Mouse (Mus musculus) embryo, embryonic 9.5 days (tissue): Measurements from ENCODE around the gene Jade2.

Source experiments
- DNase-seq: peaks from one replicate; pipeline ENCODE4 v3.0.0-alpha.2; 2017; ENCODE audit errors: extremely low spot score

Gene Jade2

DNA sequence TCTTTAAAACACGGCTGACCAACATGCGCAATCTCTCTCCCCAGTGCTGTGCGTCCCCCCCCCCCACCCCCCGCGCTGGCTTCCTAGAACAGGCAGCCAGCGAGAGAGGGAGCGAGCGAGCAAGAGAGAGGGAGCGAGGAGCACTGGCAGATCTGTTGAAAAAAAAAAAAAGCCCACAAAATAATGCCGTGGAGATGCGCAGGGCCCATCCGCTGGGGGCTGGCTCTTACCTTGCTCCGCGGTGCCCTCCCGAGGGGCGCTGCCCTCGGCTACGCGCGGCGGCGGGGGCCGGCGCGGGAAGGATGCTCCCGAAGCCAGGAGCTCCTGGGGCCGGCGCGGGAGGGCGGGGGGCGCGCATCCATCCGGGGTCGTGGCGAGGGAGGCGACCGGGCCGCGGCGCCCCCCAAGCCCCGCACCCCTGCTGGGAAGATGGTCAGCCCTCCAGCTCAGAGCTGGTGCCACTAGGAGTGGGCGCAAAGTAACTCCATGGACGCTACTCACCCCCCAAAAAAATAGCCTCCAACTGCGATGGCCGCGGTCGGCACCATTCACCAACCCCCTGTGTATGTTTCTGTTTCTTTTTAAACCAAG, at the start of gene Jade2:
Gene Jade2, minus strand, starts transcription at position 573 of the 591 bp plus-strand sequence.
- no peak for DNase-seq

GRCm38 (mm10) chr11:51904224-51904623, 46.8 kb upstream of the Jade2 start:
- DNase-seq: no peak

DNA sequence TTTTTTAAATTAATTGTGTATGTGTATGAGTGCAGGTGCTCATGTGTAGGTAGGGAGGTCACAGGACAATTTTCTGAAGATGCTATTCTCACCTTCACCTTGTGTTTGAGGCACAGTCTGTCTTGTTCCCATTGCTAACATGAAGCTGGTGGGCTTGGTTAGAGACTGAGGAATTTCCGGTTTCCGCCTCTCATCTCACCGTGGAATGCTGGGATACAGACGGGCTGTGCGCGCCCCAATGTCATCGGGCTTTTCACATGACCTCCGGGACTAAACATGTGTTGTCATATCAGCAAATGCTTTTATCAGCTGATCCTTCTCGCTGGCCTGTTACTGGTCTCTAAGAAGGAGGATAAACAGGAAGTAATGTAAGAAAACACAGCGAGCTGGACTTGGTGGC, 42.2 kb upstream of the Jade2 start:
- no peak for DNase-seq

GRCm38 (mm10) chr11:51898326-51899080, 41.0 kb upstream of the Jade2 start:
- no peak for DNase-seq

DNA sequence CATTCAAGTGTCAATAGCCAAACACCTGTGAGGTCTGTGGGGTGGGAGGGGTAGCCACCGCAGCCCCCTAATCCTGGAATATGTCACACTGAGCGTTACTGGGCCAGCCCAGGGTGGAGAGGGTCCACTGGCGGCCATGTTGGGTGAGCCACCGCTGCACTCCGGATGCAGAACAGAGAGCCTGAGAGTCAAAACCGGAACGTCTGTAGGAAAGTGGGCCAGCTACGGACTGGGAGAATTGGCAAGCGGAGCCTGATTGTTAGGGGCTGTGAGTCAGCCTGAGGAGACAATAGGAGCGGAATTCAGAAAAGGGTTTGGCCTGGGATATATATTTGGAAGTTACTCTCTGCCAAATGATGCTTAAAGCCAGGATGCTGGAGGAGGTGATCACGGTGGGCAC, 39.9 kb upstream of the Jade2 start:
- no peak for DNase-seq

GRCm38 (mm10) chr11:51896012-51896411, 38.6 kb upstream of the Jade2 start:
- DNase-seq: no peak

DNA sequence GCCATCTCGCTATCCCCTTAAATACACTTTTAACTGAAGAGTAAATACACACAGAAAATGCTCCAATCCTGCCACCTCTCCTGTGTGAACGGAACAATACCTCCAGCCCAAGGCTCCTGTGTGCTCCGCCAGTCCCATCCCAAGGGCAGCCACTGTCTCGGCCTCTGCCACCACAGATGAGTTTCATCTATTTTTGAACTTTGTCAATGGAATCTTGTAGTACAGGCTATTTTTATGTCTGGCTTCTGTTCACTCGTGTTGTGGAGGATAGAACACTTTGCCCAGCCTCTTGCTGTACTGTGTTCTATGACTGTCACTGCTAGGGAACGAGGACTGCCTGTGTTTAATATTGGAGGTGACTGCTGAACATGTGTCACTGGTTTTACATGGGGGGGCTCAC, 28.2 kb upstream of the Jade2 start:
- DNase-seq: no peak

DNA sequence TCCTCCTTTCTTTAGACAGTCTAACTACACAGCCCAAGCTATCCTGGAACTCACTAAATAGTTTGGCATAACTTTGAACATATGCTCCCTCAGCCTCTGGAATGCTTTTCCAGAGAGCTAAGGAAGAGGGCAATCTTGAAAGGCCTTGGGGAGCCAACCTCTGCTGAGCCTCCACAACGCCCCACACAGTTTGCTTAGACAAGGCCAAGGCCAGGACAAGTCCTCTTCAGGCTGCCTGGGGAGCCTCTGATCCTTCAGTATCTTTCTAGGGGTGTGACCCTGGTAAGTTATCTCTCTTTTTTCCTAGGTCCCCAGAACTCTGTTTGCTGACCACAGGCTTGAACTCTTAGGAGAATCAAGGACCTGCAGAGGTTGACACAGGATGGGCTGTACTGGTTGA, 26.6 kb upstream of the Jade2 start:
- no peak for DNase-seq

- DNase-seq: no peak
These were observed 26.2 kb upstream of the Jade2 start for GRCm38 (mm10) chr11:51883670-51884069.

GRCm38 (mm10) chr11:51881776-51882175, 24.3 kb upstream of the Jade2 start:
- DNase-seq: no peak

DNA sequence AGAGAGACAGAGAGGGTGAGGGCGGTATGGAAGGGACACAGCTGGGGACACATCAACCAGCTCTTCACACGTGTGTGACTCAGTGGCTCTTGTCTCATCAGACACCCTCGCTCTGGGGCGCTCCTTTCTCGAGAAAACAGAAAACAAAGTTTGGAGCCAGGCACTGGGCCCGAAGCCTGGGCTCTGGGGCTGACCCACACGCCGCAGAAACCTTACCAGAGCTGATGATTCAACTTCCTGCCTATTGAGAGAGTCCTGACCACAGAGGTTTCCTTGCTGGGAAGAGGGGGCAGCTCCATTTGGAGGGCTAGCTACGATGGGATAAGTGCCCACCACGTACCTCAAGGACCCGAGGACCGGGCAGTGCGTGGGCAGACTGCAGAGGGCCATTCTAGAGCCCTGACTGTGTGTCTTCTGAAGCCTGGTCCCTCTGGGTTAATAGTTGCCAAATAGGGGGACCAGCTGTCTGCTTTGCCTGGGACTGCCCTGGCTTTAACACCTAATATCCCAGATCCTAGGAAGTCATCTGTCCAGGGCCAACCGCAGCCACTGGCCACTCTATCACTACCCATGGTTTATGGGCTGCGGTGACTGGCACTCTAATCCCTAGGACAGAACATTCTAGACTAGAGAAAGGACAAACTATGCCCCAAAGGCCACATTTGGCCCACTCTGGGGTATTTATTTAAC, 23.7 kb upstream of the Jade2 start:
- no peak for DNase-seq

GRCm38 (mm10) chr11:51876943-51877344, 19.5 kb upstream of the Jade2 start:
- no peak for DNase-seq

GRCm38 (mm10) chr11:51875792-51876195, 18.3 kb upstream of the Jade2 start:
- no peak for DNase-seq

DNA sequence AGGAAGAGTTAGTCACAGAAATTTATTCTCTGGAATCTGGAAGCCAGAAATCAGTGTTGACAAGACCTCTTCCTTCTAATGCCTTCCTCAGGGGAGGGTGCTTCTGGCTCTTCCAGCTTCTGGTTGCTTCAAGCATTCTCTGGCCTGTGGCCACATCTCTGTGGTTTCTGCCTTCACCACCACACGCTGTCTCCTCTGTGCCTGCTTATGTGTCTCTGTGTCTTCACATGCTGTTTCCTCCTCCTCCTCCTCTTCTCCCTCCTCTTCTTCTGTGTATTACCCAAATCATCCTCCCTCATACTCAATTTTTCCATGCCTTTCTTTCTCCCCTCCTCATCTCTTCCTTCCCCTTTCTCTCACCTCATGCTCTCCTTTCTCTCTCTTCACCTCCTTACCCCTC, 17.6 kb upstream of the Jade2 start:
- no peak for DNase-seq

DNA sequence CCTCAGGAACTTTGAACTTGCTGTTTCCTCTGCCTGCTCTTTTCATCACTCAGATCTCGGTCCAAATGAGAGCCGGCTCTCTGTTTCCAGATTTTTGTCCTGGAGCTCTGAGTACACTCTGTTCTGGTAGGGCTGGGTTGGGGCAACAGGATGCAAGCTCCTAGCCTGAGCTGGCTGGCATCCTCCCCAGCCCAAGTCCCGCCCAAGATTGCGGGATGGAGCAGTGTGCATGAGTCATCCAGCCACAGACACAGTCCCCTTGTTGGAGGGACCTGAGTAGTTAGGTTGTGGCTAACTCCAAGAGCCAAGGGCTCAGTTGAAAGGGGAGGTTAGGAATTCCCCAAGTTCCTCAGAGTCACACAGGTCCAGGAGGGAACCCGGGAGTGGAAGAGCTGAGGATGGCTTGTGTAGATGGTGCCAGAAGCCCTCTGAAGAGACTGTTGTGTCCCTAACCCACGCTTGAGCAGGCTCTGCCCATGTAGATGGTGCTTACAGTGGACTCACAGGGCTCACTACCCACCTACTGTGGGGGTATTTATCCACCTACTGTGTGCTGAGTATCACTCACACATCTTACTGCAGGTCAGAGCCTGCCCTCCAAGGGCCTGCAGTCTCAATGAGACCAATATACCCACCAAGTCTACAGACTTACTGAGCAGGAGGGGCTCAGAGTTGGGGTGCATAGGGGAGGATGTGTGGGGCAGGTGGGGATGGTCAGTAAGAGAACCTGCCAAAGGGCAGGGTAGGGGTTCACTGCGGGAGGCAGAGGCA, 17.0 kb upstream of the Jade2 start:
- no peak for DNase-seq

DNA sequence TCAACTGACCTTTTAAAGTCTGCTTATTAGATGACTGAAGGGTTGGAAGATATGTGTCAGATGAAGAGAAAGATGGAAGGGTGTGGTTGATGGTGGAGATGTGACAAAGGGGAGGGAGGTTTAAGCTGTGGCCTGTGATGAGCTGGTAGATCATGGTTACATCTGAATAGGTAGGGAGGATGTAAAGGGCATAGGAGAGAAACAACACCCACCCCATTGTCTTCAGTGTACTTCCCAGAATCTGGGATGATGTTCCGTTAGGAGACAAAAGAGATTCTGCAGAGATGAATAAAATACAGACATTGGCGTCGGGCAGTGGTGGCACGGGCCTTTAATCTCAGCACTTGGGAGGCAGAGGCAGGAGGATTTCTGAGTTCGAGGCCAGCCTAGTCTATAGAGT, 15.7 kb upstream of the Jade2 start:
- DNase-seq: no peak

GRCm38 (mm10) chr11:51867261-51867660, 9.8 kb upstream of the Jade2 start:
- DNase-seq: no peak

GRCm38 (mm10) chr11:51866020-51866419, 8.6 kb upstream of the Jade2 start:
- no peak for DNase-seq

DNA sequence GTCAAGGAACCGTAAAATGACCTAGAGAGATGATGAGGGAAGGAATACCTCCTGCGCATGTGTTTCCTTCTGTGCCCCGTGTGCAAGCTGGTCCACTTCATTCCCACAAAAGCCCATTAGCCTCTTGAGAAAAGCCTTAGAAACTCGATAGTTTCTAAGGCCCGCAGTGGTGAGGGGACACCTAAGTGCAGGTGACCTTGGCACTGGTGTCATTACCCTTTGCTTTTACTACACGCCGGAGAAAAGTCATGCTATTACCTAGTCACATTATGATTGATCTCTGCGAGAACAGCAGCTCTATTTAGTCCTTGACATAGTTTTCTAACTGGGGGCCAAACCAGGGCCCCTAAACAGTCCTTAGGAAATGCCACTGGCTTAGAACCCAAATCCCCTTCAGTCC, 3.2 kb upstream of the Jade2 start:
- DNase-seq: no peak

DNA sequence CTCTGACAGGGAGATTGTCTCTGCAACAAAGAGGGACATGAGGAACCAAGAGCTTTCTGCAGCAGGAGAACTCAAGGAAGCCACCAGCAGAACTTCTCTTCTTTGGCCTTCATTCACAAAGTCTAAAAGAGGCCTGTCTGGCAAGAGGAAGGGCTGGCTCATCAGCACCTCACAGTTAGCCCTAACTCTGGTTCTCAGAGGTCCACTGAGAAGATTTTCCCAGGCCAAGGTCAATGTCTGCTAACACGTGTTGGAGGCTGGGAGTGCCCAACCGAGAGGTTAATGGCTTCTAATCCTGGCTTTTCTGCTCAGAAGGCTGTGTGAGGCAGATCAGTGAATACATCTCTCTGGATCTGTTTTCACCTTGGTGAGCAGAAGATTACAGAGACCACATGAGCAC, 2.1 kb upstream of the Jade2 start:
- no peak for DNase-seq

GRCm38 (mm10) chr11:51858528-51859051, 1.1 kb upstream of the Jade2 start:
- DNase-seq: peak; percentile 66
